22 mouse cellular contexts compared by ENCODE assay signal in the genomic region with DNA sequence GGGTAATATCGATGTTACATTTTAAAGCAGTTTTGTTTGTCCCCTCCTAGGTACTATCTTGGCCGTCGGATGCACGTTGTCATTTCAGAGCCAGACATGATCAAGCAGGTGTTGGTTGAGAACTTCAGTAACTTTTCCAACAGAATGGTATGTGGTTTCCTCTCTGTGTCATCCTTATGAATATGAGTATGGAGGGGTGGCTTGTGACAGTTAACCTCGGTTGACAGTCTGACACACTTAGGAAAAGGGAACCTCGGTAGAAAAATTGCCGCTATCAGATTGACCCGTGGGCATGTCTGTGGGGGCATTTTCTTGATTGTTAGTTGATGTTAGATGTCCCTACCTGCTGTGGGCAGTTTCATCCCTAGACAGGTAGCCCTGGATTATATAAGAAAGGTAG.
DNase-seq lines count a peak whose midpoint lies in the region; ATAC-seq and TF ChIP-seq lines count a peak whose summit lies in the region.
"Had no signal": no experiment of that assay in that cellular context is flagged by ENCODE, and none has a peak within 500 bp of the region (broad histone marks: within the 10 kb centered on the region; RNA-seq: fewer than 3 reads in every experiment).

No protein-coding gene starts in this region.

- H3K4me1 ChIP-seq in kidney, embryonic 15.5 days = peaks cover 46% of the 10 kb centered on the region
- H3K4me1 ChIP-seq in midbrain, embryonic 11.5 days (ENCODE audit: control insufficient read depth, insufficient read depth, low read length) = no peaks in the 10 kb centered on the region
- H3K4me1 ChIP-seq in midbrain, postnatal 0 days (ENCODE audit: insufficient read depth, low read length) = no peaks in the 10 kb centered on the region
- H3K4me1 ChIP-seq in neural tube, embryonic 15.5 days = peaks cover 9% of the 10 kb centered on the region; the same call in 1 of the 2 replicates
- 0 out of 2 replicates have a peak, but pooled peaks cover 3% of the 10 kb centered on the region for H3K4me1 ChIP-seq in hindbrain, embryonic 13.5 days (replicated peaks)

- H3K4me3 ChIP-seq in kidney, embryonic 15.5 days (replicated peaks) = no peak overlapping the region
- H3K4me3 ChIP-seq in midbrain, embryonic 11.5 days (ENCODE audit: low read depth, low read length) = no peak overlapping the region
- no peak overlapping the region for H3K4me3 ChIP-seq in midbrain, postnatal 0 days (ENCODE audit: low read depth, low read length)
- no peak overlapping the region for H3K4me3 ChIP-seq in neural tube, embryonic 15.5 days (replicated peaks)
- H3K4me3 ChIP-seq in hindbrain, embryonic 13.5 days = no peak overlapping the region
- H3K4me3 ChIP-seq: embryonic facial prominence, embryonic 15.5 days; erythroblast, embryonic 14.5 days; forebrain, embryonic 10.5 days; gastrocnemius, adult 2 months; heart, embryonic 10.5 days had no signal

- no peak for ATAC-seq in kidney, embryonic 15.5 days (replicated peaks; ENCODE audit: low FRiP score)
- no peak for ATAC-seq in midbrain, embryonic 11.5 days (ENCODE audit: low FRiP score)
- no peak for ATAC-seq in midbrain, postnatal 0 days (ENCODE audit: low FRiP score)
- peak; percentile 47 for ATAC-seq in granulocyte monocyte progenitor cell, adult 5-6 weeks (replicated peaks; ENCODE audit: poor library complexity, severe bottlenecking)
- 0 out of 2 replicates have a peak, but pooled peaks have one; percentile 14 for ATAC-seq in megakaryocyte-erythroid progenitor cell, adult 5-6 weeks (replicated peaks; ENCODE audit: low FRiP score, low TSS enrichment, poor library complexity, severe bottlenecking)
- ATAC-seq in neural tube, embryonic 15.5 days (ENCODE audit: low FRiP score) = no peak
- ATAC-seq in hindbrain, embryonic 13.5 days (ENCODE audit: low FRiP score) = no peak
- ATAC-seq: forebrain, embryonic 14.5 days had no signal

- H3K9ac ChIP-seq in kidney, embryonic 15.5 days = no peak overlapping the region
- H3K9ac ChIP-seq in midbrain, embryonic 11.5 days (ENCODE audit: low read length) = no peak overlapping the region
- no peak overlapping the region for H3K9ac ChIP-seq in midbrain, postnatal 0 days (replicated peaks; ENCODE audit: low read length, poor library complexity, severe bottlenecking)
- no peak overlapping the region for H3K9ac ChIP-seq in neural tube, embryonic 15.5 days (replicated peaks)
- no peak overlapping the region for H3K9ac ChIP-seq in hindbrain, embryonic 13.5 days
- H3K9ac ChIP-seq: embryonic facial prominence, embryonic 15.5 days; hindbrain, embryonic 14.5 days had no signal

- TF ChIP-seq CTCF in midbrain, postnatal 0 days (IDR thresholded peaks at IDR 0.05) = no peak

- H3K27ac ChIP-seq in kidney, embryonic 15.5 days = peak overlapping the region; percentile 76
- no peak overlapping the region for H3K27ac ChIP-seq in midbrain, embryonic 11.5 days (ENCODE audit: low read depth, low read length)
- H3K27ac ChIP-seq in midbrain, postnatal 0 days (ENCODE audit: low read depth, low read length) = no peak overlapping the region
- no peak overlapping the region for H3K27ac ChIP-seq in neural tube, embryonic 15.5 days (replicated peaks)
- H3K27ac ChIP-seq in hindbrain, embryonic 13.5 days = no peak overlapping the region
- H3K27ac ChIP-seq: embryonic facial prominence, embryonic 15.5 days; forebrain, embryonic 10.5 days; gastrocnemius, adult 2 months; heart, embryonic 10.5 days; hindbrain, embryonic 14.5 days had no signal

- H3K4me2 ChIP-seq in kidney, embryonic 15.5 days = no peak overlapping the region
- no peak overlapping the region for H3K4me2 ChIP-seq in midbrain, embryonic 11.5 days
- H3K4me2 ChIP-seq in midbrain, postnatal 0 days (ENCODE audit: low read depth, low read length, poor library complexity, severe bottlenecking) = no peak overlapping the region
- no peak overlapping the region for H3K4me2 ChIP-seq in neural tube, embryonic 15.5 days
- no peak overlapping the region for H3K4me2 ChIP-seq in hindbrain, embryonic 13.5 days
- H3K4me2 ChIP-seq: embryonic facial prominence, embryonic 15.5 days; hindbrain, embryonic 14.5 days had no signal

- WGBS in kidney, embryonic 15.5 days = 95% methylated on average over 8 of the region's 8 CpGs
- 97% methylated on average over 8 of the region's 8 CpGs for WGBS in midbrain, embryonic 11.5 days
- WGBS in midbrain, postnatal 0 days = 94% methylated on average over 8 of the region's 8 CpGs
- 95% methylated on average over 8 of the region's 8 CpGs for WGBS in neural tube, embryonic 15.5 days
- 95% methylated on average over 8 of the region's 8 CpGs for WGBS in hindbrain, embryonic 13.5 days

- no peak for DNase-seq in kidney, adult 9 months
- DNase-seq in midbrain, embryonic 11.5 days (ENCODE audit: low spot score, missing footprints) = peak; percentile 44
- no peak for DNase-seq in midbrain, postnatal 0 days (ENCODE audit: low spot score)
- DNase-seq: adrenal gland, adult 8-10 months; cerebellum, adult 11-12 months; cerebellum, adult 9-11 months; embryo, embryonic 11 days; gastrocnemius, adult 2 months; gastrocnemius, postnatal 25 days; heart, postnatal 14 days had no signal

- H3K9me3 ChIP-seq in kidney, embryonic 15.5 days (replicated peaks) = no peaks in the 10 kb centered on the region
- no peaks in the 10 kb centered on the region for H3K9me3 ChIP-seq in midbrain, embryonic 11.5 days (ENCODE audit: control insufficient read depth, low read length)
- H3K9me3 ChIP-seq in midbrain, postnatal 0 days (ENCODE audit: low read length) = no peaks in the 10 kb centered on the region
- no peaks in the 10 kb centered on the region for H3K9me3 ChIP-seq in neural tube, embryonic 15.5 days (replicated peaks)
- no peaks in the 10 kb centered on the region for H3K9me3 ChIP-seq in hindbrain, embryonic 13.5 days
- H3K9me3 ChIP-seq: embryonic facial prominence, embryonic 15.5 days; forebrain, embryonic 10.5 days; heart, embryonic 10.5 days had no signal

- H3K36me3 ChIP-seq in kidney, embryonic 15.5 days = no peaks in the 10 kb centered on the region
- H3K36me3 ChIP-seq in midbrain, embryonic 11.5 days (ENCODE audit: control insufficient read depth, insufficient read depth, low read length) = no peaks in the 10 kb centered on the region
- H3K36me3 ChIP-seq in midbrain, postnatal 0 days (ENCODE audit: insufficient read depth, low read length) = no peaks in the 10 kb centered on the region
- no peaks in the 10 kb centered on the region for H3K36me3 ChIP-seq in neural tube, embryonic 15.5 days
- no peaks in the 10 kb centered on the region for H3K36me3 ChIP-seq in hindbrain, embryonic 13.5 days
- H3K36me3 ChIP-seq: embryonic facial prominence, embryonic 15.5 days; forebrain, embryonic 10.5 days; heart, embryonic 10.5 days had no signal

- H3K27me3 ChIP-seq in kidney, embryonic 15.5 days = no peaks in the 10 kb centered on the region
- no peaks in the 10 kb centered on the region for H3K27me3 ChIP-seq in midbrain, embryonic 11.5 days (ENCODE audit: control insufficient read depth, insufficient read depth, low read length)
- no peaks in the 10 kb centered on the region for H3K27me3 ChIP-seq in midbrain, postnatal 0 days (ENCODE audit: insufficient read depth, low read length)
- no peaks in the 10 kb centered on the region for H3K27me3 ChIP-seq in neural tube, embryonic 15.5 days (replicated peaks)
- H3K27me3 ChIP-seq in hindbrain, embryonic 13.5 days = no peaks in the 10 kb centered on the region
- H3K27me3 ChIP-seq: CH12.LX; embryonic facial prominence, embryonic 15.5 days had no signal

Comparison
In these comparisons a context has a peak if more than half of its experiments do, and no peak if none do; other contexts are left out.
1. ATAC-seq: peak in granulocyte monocyte progenitor cell, adult 5-6 weeks (single experiment) and megakaryocyte-erythroid progenitor cell, adult 5-6 weeks (single experiment); none in kidney, embryonic 15.5 days (single experiment), midbrain, embryonic 11.5 days (single experiment), midbrain, postnatal 0 days (single experiment), neural tube, embryonic 15.5 days (single experiment) and hindbrain, embryonic 13.5 days (single experiment).